Mouse (Mus musculus): Measurements from ENCODE around the gene Chd1l. TPM values are rescaled to one million over a fixed set of nuclear protein-coding genes. Genes with fewer than 3 reads are reported as not detected.
A peak's percentile ranks its signal among the peaks of the same experiment; 100 is the strongest.

Chd1l gene
- total and polyA plus RNA-seq, 3 experiments, result 4.6 to 10.5 (median 9.8) TPM

DNA sequence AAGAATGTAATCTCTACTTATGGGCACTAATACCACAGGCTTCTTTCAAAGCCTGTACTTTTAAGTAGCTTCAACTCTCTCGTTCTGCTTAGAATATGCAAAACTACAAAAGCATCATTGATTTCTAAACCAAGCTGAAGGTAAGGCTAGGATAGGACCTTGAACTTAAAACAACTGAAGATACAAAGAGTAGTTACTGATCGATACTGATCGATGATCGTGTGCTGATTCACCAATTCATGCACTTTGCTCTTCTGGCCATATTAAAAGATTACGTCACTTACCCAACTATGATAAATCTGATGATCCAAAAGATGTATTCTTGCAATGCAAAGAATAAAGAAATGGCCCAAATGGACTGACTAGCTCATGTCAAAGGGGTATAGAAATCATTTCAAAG is 43.8 kb upstream of the Chd1l start:
- WGBS, result 91% methylated on average over 5 of the region's 5 CpGs
- Histone ChIP-seq H3K36me3 (ENCODE audit: control insufficient read depth, insufficient read depth, low read length) (peaks cover 8% of the 10 kb centered on the region), H3K4me1 (ENCODE audit: control insufficient read depth, insufficient read depth, low read length) (peaks cover 4% of the 10 kb centered on the region), H3K79me2 (replicated peaks; ENCODE audit: control insufficient read depth, insufficient read depth, low read length) (no peaks in the 10 kb centered on the region; the same call in 1 of the 2 replicates), H3K9ac (ENCODE audit: low read depth, low read length) (no peak overlapping the region), H3K27ac (no peak overlapping the region), H3K4me3 (no peak overlapping the region), H3K27me3 (ENCODE audit: control insufficient read depth, insufficient read depth, low read length) (no peaks in the 10 kb centered on the region)
- DNase-seq, result no peak
- intact Hi-C loops (cut with DNase I), result loop anchor here (2.0 to 10.0 kb wide), 2 partner anchors 43 to 361 kb away; partner anchors contain the start of genes Chd1l and Notch2
- TF ChIP-seq CTCF (IDR thresholded peaks at IDR 0.05) (no peak), EP300 (IDR thresholded peaks at IDR 0.05; ENCODE audit: insufficient read depth, low read depth, low read length) (no peak), POLR2A (IDR thresholded peaks at IDR 0.05; ENCODE audit: insufficient read depth, low read depth, low read length) (no peak)

- peak overlapping the region; percentile 94 for H3K27ac ChIP-seq
- H3K4me3 ChIP-seq, result peak overlapping the region; percentile 43
- TF ChIP-seq CTCF (IDR thresholded peaks at IDR 0.05) (no peak), POLR2A (IDR thresholded peaks at IDR 0.05; ENCODE audit: insufficient read depth, low read depth, low read length) (peak; percentile 52; the same call in 1 of the 2 replicates), EP300 (IDR thresholded peaks at IDR 0.05; ENCODE audit: insufficient read depth, low read depth, low read length) (0 out of 2 replicates have a peak, but pooled peaks have one; percentile 49)
- H3K9ac ChIP-seq (ENCODE audit: low read depth, low read length), result peak overlapping the region; percentile 72
- no peaks in the 10 kb centered on the region for H3K79me2 ChIP-seq (replicated peaks; ENCODE audit: control insufficient read depth, insufficient read depth, low read length)
- H3K36me3 ChIP-seq (ENCODE audit: control insufficient read depth, insufficient read depth, low read length), result peaks cover 15% of the 10 kb centered on the region
- WGBS, result 54% methylated on average over 10 of the region's 10 CpGs
- DNase-seq, result peak; percentile 43 to 48
- no peaks in the 10 kb centered on the region for H3K27me3 ChIP-seq (ENCODE audit: control insufficient read depth, insufficient read depth, low read length)
- intact Hi-C loops (cut with DNase I), result loop anchor here (10.0 kb wide), 1 partner anchor 363 kb away; the partner anchor contains the start of gene Notch2
- H3K4me1 ChIP-seq (ENCODE audit: control insufficient read depth, insufficient read depth, low read length), result peaks cover 2% of the 10 kb centered on the region
Observed at GRCm38 (mm10) chr3:97651604-97652003, 41.6 kb upstream of the Chd1l start.

DNA sequence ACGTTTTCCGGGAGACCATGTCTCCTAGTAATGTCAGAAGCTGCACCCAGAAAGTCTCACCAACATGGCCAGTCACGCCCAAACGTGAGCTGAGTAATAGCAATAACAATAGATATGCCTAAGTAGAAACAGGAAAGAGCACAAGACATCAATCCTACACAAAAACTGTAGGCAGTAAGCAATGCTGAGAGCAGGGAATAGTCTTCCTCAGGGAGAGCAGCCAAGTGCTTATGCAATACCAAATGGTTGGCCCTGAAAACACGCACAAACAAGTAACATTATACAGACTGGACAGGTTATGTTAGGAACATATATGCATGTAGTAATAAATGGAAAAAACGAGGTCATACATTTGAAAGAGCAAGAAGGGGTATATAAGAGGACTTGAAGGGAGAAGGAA is 39.5 kb upstream of the Chd1l start:
- TF ChIP-seq POLR2A (IDR thresholded peaks at IDR 0.05; ENCODE audit: insufficient read depth, low read depth, low read length) (no peak), CTCF (IDR thresholded peaks at IDR 0.05) (no peak), EP300 (IDR thresholded peaks at IDR 0.05; ENCODE audit: insufficient read depth, low read depth, low read length) (no peak)
- no peak overlapping the region for H3K4me3 ChIP-seq
- intact Hi-C loops (cut with DNase I), result no loop called here
- no peaks in the 10 kb centered on the region for H3K27me3 ChIP-seq (ENCODE audit: control insufficient read depth, insufficient read depth, low read length)
- no peak overlapping the region for H3K9ac ChIP-seq (ENCODE audit: low read depth, low read length)
- WGBS, result 57% methylated on average over 6 of the region's 6 CpGs
- peaks cover 15% of the 10 kb centered on the region for H3K36me3 ChIP-seq (ENCODE audit: control insufficient read depth, insufficient read depth, low read length)
- peaks cover 2% of the 10 kb centered on the region for H3K4me1 ChIP-seq (ENCODE audit: control insufficient read depth, insufficient read depth, low read length)
- H3K79me2 ChIP-seq (replicated peaks; ENCODE audit: control insufficient read depth, insufficient read depth, low read length), result no peaks in the 10 kb centered on the region
- DNase-seq, result no peak
- peak overlapping the region; percentile 52 for H3K27ac ChIP-seq

DNA sequence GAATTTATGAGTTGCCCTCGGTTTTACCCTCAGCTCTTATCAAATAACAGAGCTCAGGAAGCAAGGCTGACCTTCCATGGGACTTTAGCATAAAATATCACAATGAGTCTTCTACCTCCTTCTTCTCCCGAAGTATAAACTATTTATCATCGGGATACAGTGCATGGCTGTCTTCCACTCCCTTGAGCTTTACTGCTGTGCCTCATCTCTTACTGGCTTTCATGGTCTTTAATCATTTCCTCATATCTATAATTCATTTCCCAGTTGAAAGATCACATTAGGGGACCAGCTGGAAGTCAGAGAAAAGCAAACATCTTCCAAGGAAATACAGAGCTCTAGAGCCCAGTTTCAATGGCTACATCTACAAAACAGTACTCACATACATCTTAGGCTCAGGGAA is 39.0 kb upstream of the Chd1l start:
- Histone ChIP-seq H3K27me3 (ENCODE audit: control insufficient read depth, insufficient read depth, low read length) (no peaks in the 10 kb centered on the region), H3K36me3 (ENCODE audit: control insufficient read depth, insufficient read depth, low read length) (peaks cover 16% of the 10 kb centered on the region), H3K4me1 (ENCODE audit: control insufficient read depth, insufficient read depth, low read length) (peaks cover 2% of the 10 kb centered on the region), H3K79me2 (replicated peaks; ENCODE audit: control insufficient read depth, insufficient read depth, low read length) (no peaks in the 10 kb centered on the region), H3K4me3 (no peak overlapping the region), H3K27ac (peak overlapping the region; percentile 52), H3K9ac (ENCODE audit: low read depth, low read length) (no peak overlapping the region)
- TF ChIP-seq POLR2A (IDR thresholded peaks at IDR 0.05; ENCODE audit: insufficient read depth, low read depth, low read length) (no peak), EP300 (IDR thresholded peaks at IDR 0.05; ENCODE audit: insufficient read depth, low read depth, low read length) (no peak), CTCF (IDR thresholded peaks at IDR 0.05) (no peak)
- WGBS, result 36% methylated on average over 3 of the region's 3 CpGs
- intact Hi-C loops (cut with DNase I), result no loop called here
- no peak for DNase-seq

DNA sequence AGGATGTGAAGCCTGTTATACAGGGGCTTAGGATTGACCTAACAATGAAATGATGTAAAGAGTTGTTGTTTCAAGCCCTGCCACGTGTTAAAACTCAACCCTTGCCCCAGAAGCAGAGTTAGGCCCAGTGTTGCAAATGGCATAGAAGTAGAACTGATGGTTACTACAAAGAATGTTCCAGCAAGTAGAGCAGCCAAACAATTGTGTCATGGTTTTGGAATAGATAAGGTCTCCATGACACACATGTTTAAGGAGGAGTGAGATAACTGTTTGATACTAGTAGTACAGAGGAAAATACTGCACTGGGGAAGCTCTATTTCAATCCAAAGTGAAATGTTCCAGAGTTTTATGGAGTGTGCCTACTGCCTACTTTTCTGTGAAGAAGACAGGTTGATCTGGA is 38.5 kb upstream of the Chd1l start:
- DNase-seq, result no peak
- Histone ChIP-seq H3K9ac (ENCODE audit: low read depth, low read length) (no peak overlapping the region), H3K27ac (peak overlapping the region; percentile 52), H3K36me3 (ENCODE audit: control insufficient read depth, insufficient read depth, low read length) (peaks cover 18% of the 10 kb centered on the region), H3K27me3 (ENCODE audit: control insufficient read depth, insufficient read depth, low read length) (no peaks in the 10 kb centered on the region), H3K79me2 (replicated peaks; ENCODE audit: control insufficient read depth, insufficient read depth, low read length) (no peaks in the 10 kb centered on the region), H3K4me3 (no peak overlapping the region), H3K4me1 (ENCODE audit: control insufficient read depth, insufficient read depth, low read length) (peaks cover 2% of the 10 kb centered on the region)
- intact Hi-C loops (cut with DNase I), result no loop called here
- 3% methylated on average over 1 of the region's 1 CpGs for WGBS
- no peak for TF ChIP-seq CTCF (IDR thresholded peaks at IDR 0.05)
- TF ChIP-seq EP300 (IDR thresholded peaks at IDR 0.05; ENCODE audit: insufficient read depth, low read depth, low read length), result no peak
- no peak for TF ChIP-seq POLR2A (IDR thresholded peaks at IDR 0.05; ENCODE audit: insufficient read depth, low read depth, low read length)

DNA sequence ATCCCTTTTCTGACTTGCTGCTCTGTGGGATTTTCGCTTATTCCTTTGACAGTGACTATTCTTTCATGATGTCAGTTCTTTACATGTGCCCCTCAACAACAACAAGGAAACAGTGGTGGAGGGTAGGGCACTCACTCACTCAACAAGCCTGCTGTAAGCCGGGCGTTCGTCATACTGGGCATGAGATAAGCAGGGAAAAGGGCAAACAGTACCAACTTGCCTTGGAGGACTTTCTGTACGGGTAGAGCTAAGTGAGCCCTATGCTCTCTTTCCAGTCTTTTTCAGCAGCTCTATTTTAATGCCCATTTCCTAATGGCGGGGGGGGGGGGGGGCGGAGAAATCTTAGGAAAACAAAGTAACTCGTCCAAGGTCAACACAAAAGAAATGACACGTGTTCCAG is 32.0 kb upstream of the Chd1l start:
- no peak for TF ChIP-seq EP300 (IDR thresholded peaks at IDR 0.05; ENCODE audit: insufficient read depth, low read depth, low read length)
- TF ChIP-seq CTCF (IDR thresholded peaks at IDR 0.05), result no peak
- no peak for TF ChIP-seq POLR2A (IDR thresholded peaks at IDR 0.05; ENCODE audit: insufficient read depth, low read depth, low read length)
- H3K9ac ChIP-seq (ENCODE audit: low read depth, low read length), result no peak overlapping the region
- intact Hi-C loops (cut with DNase I), result no loop called here
- H3K27ac ChIP-seq, result no peak overlapping the region
- peaks cover 3% of the 10 kb centered on the region for H3K36me3 ChIP-seq (ENCODE audit: control insufficient read depth, insufficient read depth, low read length)
- WGBS, result 64% methylated on average over 9 of the region's 9 CpGs
- no peak for DNase-seq
- H3K79me2 ChIP-seq (replicated peaks; ENCODE audit: control insufficient read depth, insufficient read depth, low read length), result no peaks in the 10 kb centered on the region
- no peak overlapping the region for H3K4me3 ChIP-seq
- H3K27me3 ChIP-seq (ENCODE audit: control insufficient read depth, insufficient read depth, low read length), result no peaks in the 10 kb centered on the region
- peaks cover 2% of the 10 kb centered on the region for H3K4me1 ChIP-seq (ENCODE audit: control insufficient read depth, insufficient read depth, low read length)
